Mouse (Mus musculus) retina, postnatal 7 days (tissue): ENCODE measurements around the gene Hsd17b3.
"Not testable (repeated sequence)": the region's sequence is repeated elsewhere in the genome, so short reads cannot be mapped to it uniquely, and the experiment has no call there.

Experiments
- DNase-seq: peaks from one replicate; pipeline ENCODE4 v3.0.0-alpha.2; 2012; ENCODE audit warnings: low read depth, low spot score

Gene Hsd17b3

GRCm38 (mm10) chr13:64083331-64083730, 5.7 kb downstream of the Hsd17b3 start:
- DNase-seq, result no peak

- no peak for DNase-seq
Measured at GRCm38 (mm10) chr13:64081012-64081919, 7.8 kb downstream of the Hsd17b3 start.

- no peak for DNase-seq
Measured at GRCm38 (mm10) chr13:64077591-64077990, 11.4 kb downstream of the Hsd17b3 start.

GRCm38 (mm10) chr13:64076074-64076473, 13.0 kb downstream of the Hsd17b3 start:
- no peak for DNase-seq

GRCm38 (mm10) chr13:64066653-64067052, 22.4 kb downstream of the Hsd17b3 start:
- DNase-seq, result no peak

GRCm38 (mm10) chr13:64064276-64064675, 24.8 kb downstream of the Hsd17b3 start:
- no peak for DNase-seq

GRCm38 (mm10) chr13:64060935-64061506, 28.0 kb downstream of the Hsd17b3 start:
- DNase-seq, result no peak

- DNase-seq, result no peak
Measured at GRCm38 (mm10) chr13:64053959-64054358, 35.1 kb downstream of the Hsd17b3 start.

- DNase-seq, result not testable (repeated sequence)
Measured at GRCm38 (mm10) chr13:64052281-64052680, 36.7 kb downstream of the Hsd17b3 start.

GRCm38 (mm10) chr13:64050895-64051294, 38.1 kb downstream of the Hsd17b3 start:
- DNase-seq, result no peak

- no peak for DNase-seq
Measured at GRCm38 (mm10) chr13:64049535-64049934, 39.5 kb downstream of the Hsd17b3 start.

- no peak for DNase-seq
Measured at GRCm38 (mm10) chr13:64048467-64048866, 40.6 kb downstream of the Hsd17b3 start.

- DNase-seq, result no peak
Measured at GRCm38 (mm10) chr13:64039976-64040375, 49.1 kb downstream of the Hsd17b3 start.

- no peak for DNase-seq
Measured at GRCm38 (mm10) chr13:64038114-64038513, 50.9 kb downstream of the Hsd17b3 start.

- peak; percentile 59 for DNase-seq
Measured at GRCm38 (mm10) chr13:64036079-64037011, 52.7 kb downstream of the Hsd17b3 start.

GRCm38 (mm10) chr13:64035036-64035435, 54.0 kb downstream of the Hsd17b3 start:
- DNase-seq, result no peak

- DNase-seq, result no peak
Measured at GRCm38 (mm10) chr13:64033921-64034320, 55.1 kb downstream of the Hsd17b3 start.

GRCm38 (mm10) chr13:64033181-64033580, 55.8 kb downstream of the Hsd17b3 start:
- no peak for DNase-seq

GRCm38 (mm10) chr13:64031254-64031653, 57.8 kb downstream of the Hsd17b3 start:
- no peak for DNase-seq

- no peak for DNase-seq
Measured at GRCm38 (mm10) chr13:64030792-64031191, 58.2 kb downstream of the Hsd17b3 start.

- no peak for DNase-seq
Measured at GRCm38 (mm10) chr13:64024803-64025202, 64.2 kb downstream of the Hsd17b3 start.
